Mouse (Mus musculus) thymus, postnatal 25 days (tissue): Measurements from ENCODE around the gene Nupr1.

Source experiments
- DNase-seq: peaks from one replicate; pipeline ENCODE4 v3.0.0; 2022

Gene Nupr1

GRCm38 (mm10) chr7:126643244-126643617 is 12.6 kb upstream of the Nupr1 start:
- peak; percentile 20 for DNase-seq

GRCm38 (mm10) chr7:126642545-126643243 is 12.0 kb upstream of the Nupr1 start:
- DNase-seq, result no peak

- peak; percentile 44 for DNase-seq
These were observed 6.3 kb upstream of the Nupr1 start for GRCm38 (mm10) chr7:126636733-126637520.

GRCm38 (mm10) chr7:126635375-126635774 is 4.7 kb upstream of the Nupr1 start:
- no peak for DNase-seq

GRCm38 (mm10) chr7:126632478-126632877 is 1.8 kb upstream of the Nupr1 start:
- DNase-seq, result no peak

- no peak for DNase-seq
These were observed 746 bp downstream of the Nupr1 start for GRCm38 (mm10) chr7:126629915-126630314.

GRCm38 (mm10) chr7:126628111-126628510 is 2.5 kb downstream of the Nupr1 start:
- no peak for DNase-seq

- DNase-seq, result no peak
These were observed 4.7 kb downstream of the Nupr1 start for GRCm38 (mm10) chr7:126625807-126626600.

- DNase-seq, result no peak
These were observed 5.3 kb downstream of the Nupr1 start for GRCm38 (mm10) chr7:126625369-126625768.

- no peak for DNase-seq
These were observed 5.9 kb downstream of the Nupr1 start for GRCm38 (mm10) chr7:126624774-126625173.

- no peak for DNase-seq
These were observed 7.3 kb downstream of the Nupr1 start for GRCm38 (mm10) chr7:126623381-126623780.

GRCm38 (mm10) chr7:126621452-126622359 is 9.0 kb downstream of the Nupr1 start:
- no peak for DNase-seq

- DNase-seq, result no peak
These were observed 10.9 kb downstream of the Nupr1 start for GRCm38 (mm10) chr7:126619559-126620275.

GRCm38 (mm10) chr7:126616707-126617106 is 14.0 kb downstream of the Nupr1 start:
- no peak for DNase-seq

- no peak for DNase-seq
These were observed 17.9 kb downstream of the Nupr1 start for GRCm38 (mm10) chr7:126612736-126613135.

- DNase-seq, result no peak
These were observed 22.9 kb downstream of the Nupr1 start for GRCm38 (mm10) chr7:126607796-126608195.

- DNase-seq, result no peak
These were observed 23.6 kb downstream of the Nupr1 start for GRCm38 (mm10) chr7:126607064-126607463.

GRCm38 (mm10) chr7:126606611-126607010 is 24.1 kb downstream of the Nupr1 start:
- no peak for DNase-seq

GRCm38 (mm10) chr7:126602650-126603049 is 28.0 kb downstream of the Nupr1 start:
- no peak for DNase-seq

- DNase-seq, result no peak
These were observed 28.8 kb downstream of the Nupr1 start for GRCm38 (mm10) chr7:126601896-126602295.

GRCm38 (mm10) chr7:126598919-126599318 is 31.7 kb downstream of the Nupr1 start:
- DNase-seq, result no peak

- no peak for DNase-seq
These were observed 34.2 kb downstream of the Nupr1 start for GRCm38 (mm10) chr7:126596414-126596813.
